Mouse (Mus musculus): ENCODE data around the gene Cblb.

The Cblb gene

DNA sequence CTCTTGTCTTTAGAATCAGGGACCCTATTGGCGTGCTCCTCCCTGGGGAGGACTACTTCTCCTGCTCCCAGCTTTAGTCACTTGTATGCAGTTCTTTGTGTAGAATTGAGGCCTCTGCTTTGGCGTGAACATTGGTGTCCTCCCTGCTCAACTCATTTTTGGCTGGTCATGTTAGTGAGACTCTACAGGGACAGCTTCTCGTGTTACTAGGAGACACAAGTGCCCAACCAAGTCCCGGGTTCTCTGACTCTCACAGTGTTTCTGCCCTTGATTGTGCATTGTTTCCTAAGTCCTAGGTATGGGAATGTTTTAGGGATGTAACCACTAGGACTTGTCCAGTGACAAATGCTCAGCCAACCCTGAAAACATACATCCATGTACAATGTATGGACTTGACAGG, 9.9 kb downstream of the Cblb start:
- no peak for DNase-seq

DNA sequence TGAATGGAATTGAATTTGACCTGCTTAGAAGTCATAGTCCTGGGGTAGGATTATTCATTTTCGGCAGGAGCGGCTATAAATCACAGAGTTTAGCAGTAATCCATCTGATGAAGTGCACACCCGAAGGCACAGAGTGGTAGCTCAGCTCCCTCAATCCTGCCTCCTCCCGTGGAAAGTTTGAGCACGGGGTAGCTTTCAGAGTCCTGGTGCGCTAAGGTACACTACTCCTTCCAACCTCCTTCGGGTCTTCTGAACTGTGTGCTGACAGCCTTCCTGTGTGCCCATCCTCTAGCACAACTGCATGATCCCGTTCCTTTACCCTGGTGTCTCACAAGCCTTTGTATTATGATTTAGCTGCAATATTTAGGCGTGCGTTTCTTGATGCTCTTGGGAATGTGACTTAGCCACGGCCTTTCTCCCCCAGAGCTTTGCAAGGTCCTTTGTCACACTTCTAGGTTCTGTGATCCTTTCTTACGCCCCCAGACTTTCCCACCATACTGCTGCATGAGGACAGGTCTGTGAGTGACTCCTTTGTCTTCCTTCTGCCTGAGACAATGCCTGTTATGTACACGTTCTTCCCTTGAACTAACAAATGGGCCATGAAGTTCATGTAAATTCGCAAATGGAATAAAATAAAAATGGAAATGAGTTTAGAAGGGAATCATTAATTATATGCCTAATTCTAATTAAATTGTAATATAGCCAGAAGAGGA, 11.8 kb downstream of the Cblb start:
- no peak for DNase-seq

DNA sequence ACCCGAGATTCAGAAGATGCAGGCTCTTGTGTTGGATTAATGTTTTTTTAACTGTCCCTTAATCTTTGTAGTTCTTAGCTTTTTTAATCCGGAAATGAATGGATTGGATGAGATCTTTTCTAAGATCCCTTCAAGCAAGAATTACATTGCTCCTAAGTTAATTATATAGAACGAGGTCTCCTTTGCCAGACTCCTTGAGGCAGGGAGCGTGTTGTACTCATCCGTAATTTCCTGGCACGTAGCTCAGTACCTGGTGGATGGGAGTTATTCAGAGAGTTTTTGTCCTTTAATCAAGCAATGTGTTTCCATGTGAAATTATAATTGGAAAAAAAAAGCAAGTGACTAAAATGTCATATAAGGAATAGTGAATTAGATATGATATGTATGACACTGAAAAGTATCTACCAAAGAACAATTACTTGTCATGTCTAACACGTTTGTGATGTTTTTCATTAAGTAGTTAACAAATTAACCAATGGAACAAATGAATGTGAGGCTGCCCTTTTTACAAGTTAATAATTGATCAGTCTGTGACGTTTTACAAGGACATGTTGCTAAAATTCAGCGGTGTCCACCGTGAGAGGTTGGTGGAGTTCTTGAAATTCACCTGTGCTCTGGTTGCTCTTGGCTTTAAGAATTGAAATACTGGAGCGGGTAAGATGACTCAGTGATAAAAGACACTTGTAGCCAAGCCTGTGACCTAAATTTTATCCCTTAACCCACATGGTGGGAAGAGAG, 12.5 kb downstream of the Cblb start:
- no peak for DNase-seq

DNA sequence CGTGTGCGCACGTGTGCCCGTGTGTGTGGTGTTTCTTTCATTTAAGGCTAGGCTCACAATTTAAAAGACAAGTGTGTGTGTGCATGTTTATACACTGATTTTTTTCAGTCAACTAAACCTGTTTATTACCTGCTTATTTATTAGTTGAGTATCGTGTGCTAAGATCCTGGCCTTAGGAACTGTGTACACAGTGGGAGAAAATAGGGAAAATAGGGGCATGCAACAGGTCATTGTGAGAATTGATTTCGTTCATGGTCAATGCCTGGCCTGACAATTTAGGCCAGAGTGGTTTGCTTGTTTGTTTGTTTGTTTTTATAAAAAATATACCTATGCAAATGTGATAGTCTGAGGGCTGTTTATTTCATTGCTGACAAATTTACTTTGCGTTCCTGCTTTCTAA, 13.5 kb downstream of the Cblb start:
- no peak for DNase-seq

DNA sequence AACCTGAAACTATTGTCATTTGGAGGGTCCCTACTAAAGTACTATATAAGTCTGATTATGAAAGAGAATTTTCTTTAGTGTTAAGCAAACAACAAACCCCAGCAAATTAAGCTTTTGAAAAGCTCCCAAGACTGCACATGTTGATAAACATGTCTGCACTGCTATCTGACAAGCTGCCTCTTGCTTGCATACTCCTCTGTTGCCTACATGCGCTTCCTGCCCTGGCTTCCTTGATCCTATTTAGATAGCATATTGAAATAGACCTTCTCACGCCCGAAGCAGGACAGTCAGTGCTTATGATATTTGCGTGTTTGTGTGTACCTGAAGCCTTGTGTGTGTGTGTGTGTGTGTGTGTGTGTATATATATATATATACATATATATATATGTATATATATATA, 14.0 kb downstream of the Cblb start:
- no peak for DNase-seq

DNA sequence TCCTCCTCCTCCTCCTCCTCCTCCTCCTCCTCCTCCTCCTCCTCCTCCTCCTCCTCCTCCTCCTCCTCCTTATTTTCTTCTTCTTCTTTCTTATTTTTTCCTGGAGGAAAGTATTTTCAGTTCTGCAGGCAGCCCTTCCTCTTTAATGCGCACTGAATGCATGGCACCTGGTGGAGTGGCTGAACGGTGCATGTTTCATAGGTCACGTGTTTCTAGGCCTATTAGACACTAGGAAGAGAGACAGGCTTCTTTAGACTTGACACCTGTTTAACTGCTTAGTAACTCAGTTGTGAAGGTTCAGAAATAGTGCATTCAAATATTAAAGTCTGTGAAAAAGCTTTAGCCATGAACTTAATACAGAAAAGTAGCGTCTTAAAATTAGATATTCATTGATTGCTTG, 15.4 kb downstream of the Cblb start:
- no peak for DNase-seq

DNA sequence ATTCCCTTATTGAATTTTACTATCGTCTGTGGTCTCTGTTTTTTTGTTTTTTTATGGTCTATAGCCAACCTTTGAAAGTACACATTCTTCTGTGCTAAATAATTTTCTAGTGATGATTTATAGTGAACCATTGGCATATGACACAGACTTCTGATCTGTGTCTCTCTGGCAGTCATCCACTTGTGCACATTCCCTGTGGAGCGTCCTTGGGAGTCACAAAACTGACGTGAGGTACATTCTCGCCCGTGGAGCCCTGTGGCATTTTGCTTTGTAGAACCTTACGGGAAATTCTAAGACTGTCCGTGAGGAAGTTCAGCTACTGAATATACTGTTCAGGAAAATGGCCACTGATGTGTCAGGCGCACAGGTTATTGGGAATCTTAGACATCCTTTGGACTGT, 20.1 kb downstream of the Cblb start:
- no peak for DNase-seq

DNA sequence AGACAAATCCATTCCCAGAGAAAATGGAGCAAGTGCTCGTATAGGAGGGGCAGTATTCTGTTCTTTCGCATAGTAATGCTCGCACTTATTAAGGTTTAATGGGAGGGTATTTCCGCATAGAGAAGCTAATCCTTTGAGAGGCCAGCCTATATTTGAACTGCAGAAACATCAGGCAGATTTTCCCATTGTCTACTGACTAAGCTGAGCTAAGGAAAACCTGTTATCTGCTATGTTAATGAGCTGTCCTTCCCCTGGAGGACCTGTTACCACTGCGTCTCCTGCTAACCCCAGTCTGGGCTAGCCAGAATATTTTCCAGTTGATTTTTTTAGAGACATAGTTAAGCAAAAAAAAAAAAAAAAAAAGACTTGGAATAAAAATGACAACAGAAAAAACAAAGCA, 21.7 kb downstream of the Cblb start:
- no peak for DNase-seq

DNA sequence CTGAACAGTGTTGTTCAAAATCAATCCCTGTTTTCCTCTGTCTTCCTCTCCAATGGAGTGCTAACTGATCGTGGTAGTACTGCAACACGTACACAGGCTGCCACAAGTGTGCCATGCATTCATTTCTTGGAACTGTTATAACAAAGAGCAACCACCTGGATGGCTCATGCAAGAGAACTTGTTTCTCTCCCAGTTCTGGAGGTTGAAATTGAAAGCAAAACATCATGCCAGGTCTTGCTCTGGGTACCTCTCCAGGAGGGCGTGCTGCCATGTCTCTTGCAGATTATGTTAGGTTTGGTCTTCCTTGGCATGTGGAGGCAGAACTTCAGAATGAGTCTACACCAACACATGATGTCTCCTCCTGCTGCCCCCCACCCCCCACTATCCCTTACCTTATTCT, 24.2 kb downstream of the Cblb start:
- no peak for DNase-seq

DNA sequence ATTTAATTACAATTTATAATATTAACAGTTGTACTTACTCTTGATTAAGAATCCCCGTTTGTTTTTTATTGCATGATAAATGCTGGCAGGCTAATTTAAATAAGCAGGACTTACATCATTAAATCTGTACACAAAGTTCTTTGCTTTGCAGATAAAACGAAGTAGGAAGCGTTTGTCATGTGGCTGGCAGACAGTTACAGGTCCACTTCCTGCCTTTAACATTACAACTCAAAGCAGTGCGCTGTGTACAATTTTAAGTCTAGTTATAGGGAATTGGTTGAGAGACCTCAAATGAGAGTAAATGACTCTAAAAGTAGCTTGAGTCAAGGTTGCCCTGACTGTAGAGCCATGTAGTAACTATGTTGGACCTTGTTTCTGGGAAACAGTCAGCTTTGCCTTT, 25.1 kb downstream of the Cblb start:
- no peak for DNase-seq

DNA sequence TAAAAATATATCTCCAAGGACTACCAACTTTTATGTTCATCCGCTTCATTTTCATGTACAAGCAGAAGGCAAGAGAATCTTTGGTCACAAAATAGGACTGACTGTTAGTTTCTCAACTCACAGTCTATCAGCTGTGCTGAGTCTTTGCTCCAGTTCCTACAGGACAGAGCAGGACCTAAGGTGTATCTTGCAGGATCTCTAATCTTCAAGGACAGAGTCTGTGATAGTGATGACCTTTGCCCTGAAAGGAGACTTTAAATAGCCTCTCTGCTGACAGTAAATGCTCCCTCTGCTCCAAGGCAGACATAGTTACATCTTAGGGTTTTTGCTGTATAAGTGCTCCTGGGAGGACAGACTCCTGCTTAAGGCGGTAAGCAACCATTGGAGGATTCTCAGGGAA, 26.3 kb downstream of the Cblb start:
- no peak for DNase-seq

DNA sequence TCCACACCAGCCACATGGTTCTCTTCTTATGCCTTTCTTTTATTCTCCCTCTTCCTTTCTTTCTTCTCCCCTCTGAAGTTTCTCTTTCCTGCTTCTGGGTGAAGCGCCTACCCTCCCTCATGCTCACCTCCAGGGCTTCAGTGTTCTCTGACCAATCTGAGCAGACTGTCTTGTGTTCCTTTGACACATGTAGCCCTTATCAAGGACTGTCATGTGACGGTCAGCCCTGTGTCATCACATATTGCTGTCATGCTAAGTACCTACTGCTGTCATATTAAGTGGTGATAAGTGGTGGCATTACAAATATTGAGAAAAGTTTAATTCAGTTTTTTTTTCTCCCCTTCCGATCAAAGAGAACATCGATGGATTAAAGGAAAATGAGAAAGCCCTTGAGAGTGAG, 28.5 kb downstream of the Cblb start:
- no peak for DNase-seq

DNA sequence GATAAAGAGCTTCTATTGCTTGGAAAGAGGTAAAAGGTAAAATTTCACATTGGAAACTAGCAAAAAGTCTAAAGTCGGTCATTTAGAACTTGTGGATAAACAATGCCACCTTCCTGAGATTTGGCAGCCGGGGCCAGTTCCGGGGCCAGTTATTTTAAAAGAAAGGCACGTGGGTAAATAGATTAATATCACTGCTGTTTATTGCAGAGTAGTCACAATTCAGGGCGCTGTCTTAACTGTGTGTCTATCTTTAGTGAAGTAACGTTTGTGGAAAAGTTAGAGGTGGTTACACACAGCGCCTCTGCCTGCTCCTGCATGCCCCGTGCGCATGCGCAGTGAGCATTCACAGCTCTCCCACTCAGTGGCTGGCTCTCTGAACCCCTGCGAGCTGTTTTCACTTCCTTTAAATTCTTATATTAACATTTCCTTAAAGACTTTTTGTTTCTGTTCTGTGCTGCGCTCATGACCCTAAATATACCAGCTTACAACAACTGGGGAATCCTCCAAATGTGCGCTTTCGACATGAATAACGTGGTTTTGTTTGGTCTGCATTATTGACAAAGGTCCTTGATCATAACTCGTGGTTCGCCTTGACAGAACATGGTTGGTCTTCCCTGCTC, 29.2 kb downstream of the Cblb start:
- peak; percentile 53 for DNase-seq

DNA sequence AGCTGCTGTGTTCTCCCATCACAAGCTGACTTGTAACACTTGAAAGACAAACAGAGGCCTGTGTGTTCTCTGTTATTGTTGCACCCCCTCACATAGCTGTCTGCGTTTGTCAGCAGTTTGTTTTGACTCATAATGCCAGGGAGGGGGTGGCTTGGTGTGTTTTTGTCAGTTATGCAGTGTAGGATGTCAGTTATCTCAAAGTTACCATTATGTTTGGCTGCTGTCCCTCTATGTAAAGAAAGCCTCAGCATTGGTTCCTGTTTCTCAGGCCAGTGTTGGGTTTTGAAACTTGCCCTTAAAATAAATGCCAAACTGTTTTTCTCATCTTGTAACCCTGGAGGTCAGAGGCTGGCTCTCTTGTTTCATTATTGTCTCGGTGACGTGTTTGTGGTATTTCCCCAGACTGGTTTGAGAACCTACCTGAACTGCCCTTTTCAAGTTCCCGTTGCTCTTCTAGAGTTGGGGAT, 30.0 kb downstream of the Cblb start:
- DNase-seq: peak; percentile 48

DNA sequence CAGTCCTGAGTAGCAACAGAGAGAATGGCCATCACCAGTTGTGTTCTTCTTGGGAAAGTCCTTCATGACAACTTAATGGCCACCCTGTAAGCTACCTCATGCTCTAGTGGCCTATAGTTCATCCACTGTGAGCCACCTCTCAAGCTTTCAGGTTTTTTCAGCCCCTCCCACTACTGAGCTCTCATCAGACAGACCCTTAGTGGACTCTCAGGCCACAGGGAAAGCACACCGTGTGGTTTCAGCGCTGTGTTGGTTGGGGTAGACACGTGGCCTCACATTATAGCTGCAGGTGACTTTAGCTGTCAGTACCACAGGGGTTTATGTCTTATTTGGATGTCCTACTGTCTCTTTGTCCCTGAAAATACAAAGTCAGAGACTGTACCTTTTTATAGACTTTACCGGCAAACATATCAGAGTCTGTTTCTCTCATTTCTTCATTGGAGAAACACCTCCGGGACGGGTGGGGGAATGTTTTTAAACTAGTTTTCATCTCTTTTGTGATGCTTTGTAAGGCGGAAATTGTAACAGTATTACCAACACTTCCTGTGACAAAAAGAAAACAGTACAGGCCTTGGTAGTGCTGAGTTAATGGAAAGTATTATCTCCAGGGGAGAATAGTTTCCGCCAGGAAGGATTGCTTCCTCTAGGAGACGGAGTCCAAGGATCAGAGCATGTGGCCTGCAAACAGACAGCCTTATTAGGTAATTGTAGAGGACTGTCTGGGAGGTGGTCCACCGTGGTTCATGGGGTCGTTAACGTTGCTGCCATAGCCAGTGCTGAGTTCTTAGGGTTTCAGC, 33.5 kb downstream of the Cblb start:
- DNase-seq: no peak

DNA sequence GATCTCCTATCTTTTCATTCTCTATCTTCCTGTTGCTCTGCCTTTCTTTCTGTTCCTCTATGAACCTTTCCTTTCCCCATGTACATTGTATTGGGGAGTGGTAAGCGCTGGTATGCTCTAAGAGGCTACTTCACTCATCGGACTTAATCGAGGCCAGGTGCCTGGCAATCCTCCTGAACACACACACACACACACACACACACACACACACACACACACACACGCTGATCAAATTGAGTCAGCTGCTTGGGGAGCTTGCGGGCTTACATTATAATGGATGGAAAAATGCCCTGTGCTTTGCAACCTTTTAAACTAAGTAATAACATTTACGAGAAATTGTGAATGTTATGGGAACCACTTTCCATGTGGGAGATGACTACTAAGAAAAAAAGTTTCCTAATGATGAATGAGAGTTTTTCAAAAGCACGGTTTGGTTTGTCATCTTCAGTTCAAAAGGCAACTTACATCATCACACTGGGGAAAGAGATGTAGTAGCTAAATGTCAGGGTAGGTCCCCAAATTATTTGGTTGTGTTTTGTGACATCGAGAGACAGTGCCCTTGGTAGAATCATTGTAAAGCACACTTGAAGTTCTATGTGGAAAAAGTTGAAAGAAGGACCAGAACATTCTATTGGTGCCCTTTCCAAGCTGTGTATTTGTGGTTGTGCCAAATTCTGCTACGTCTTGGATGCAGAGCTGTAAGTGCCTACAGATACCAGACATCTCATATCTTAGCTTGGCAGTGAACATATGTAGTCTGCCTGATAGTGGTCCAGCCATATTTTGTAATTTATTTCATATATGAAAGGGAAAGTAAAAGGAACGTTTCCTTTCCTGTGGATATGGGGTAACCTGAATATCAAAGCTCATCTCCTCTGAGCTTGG, 36.8 kb downstream of the Cblb start:
- no peak for DNase-seq

DNA sequence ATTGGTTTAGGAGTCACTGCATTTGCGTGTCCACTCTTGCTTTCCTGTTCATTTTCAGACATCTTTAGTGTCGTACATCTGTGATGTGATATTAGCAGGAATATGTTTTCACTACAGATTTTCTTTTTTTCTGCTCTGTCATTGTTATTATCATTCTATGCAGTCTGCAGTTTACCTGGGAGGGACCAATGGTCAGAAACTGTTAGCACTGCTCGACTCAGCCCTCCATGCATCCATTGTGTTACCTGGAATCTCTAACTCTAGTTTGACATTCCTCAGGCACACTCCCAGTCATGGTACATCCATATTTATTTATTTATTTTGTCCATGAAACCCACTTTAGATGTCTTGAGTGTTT, 37.5 kb downstream of the Cblb start:
- no peak for DNase-seq

DNA sequence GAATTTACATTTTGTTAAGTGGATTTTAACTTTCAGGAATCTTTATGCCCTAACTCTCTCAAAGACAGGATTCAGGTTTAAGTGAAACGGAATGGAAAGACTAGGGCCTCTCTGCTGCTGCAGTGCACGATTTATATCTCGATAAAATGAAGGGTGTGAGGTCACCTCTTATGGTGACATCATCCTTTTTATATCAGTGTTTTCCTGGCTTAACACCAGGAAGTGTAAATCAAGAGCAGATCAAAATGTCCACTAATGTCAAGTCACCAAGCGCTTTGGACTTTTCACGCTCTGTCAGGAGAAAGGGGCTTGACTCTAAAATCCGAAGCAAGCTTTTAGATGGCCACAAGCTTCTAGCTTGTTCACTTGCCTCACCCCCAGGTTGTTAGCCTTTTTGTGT, 38.6 kb downstream of the Cblb start:
- DNase-seq: no peak

DNA sequence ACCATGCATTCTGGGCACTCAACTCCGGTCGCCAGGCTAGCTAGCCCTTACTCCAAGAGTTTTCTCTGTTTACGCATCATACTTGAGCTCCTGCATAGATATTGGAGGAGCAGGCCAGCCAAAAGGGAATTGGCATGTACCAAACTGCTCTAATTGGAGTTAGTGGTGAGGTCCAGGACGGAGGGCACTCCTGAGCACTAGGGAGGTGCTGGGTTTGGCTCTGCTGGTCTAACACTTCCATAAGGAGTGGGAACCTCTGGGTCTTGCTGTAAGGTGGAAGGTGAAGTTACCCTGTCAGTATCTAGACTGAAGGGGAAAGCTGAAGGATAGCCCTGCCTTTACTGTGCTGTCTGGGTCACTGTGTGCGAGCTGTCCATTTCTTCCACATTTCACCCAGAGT, 39.1 kb downstream of the Cblb start:
- DNase-seq: no peak

DNA sequence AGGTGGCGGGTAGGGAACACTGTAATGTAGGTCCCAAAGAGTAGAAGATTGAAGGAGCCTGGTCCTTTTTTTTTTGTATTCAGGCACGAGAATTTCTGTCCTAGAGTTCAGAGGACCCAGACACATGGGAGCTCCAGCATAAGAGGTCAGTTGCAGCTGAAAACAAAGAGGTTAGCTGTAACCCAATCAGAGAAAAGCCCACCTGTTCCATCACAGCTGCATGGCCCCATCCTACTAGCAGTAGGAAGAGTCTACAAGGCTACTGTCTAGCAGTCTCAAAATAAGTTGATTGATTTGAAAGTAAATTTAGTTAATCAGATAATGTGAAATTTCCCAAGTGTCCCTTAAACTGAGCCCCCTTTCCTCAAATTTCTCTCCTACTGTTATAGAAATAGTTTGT, 40.3 kb downstream of the Cblb start:
- no peak for DNase-seq

DNA sequence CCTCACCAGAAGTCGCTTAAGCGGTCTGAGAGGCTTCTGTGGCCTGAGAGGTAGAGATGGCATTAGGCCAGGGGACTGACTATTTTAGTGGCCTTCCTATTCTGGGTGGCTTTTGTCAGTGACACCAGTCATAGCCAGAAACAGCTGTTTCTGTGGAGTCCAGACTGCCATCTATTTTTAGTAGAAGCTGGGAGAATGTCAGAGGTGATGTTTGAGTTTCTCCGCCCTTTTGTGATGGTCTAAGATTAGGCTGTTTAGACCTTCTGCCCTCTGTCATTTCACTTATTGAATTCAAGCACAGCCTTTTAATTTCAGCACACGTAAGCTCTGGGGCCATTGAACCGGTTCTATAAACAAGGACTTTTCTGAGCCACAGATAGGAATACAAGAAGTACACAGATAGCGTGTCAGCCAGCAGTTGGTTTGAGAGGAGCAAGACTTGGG, 40.8 kb downstream of the Cblb start:
- no peak for DNase-seq

DNA sequence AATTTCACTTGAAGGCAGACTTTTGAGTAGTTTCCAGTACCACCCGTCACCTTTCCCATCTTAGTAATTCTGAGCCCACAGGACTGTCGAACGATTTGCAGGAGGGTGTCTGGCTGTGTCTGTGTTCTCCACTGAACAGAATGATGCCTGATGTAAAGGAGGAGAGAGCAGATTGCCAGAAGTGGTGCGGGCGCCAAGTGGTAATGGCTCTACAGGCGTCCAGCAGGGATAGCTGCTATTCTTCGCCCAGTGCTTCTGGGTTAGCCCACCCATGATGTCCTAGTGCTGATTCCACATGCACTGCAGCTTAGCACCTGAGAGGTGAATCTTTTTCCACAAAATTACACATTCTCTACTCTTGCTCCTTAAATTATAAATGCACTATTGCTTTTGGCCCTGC, 45.6 kb downstream of the Cblb start:
- no peak for DNase-seq

All from right cerebral cortex, adult 18-20 months (tissue).